Mouse (Mus musculus) kidney, postnatal 0 days (tissue): ENCODE results near the gene Hcn3. TPM values are rescaled to one million over a fixed set of nuclear protein-coding genes. Genes with fewer than 3 reads are reported as not detected.

Source experiments
- ATAC-seq: fragments of 200-750 bp; cut with Nextera tagmentation; replicated peaks from 2 replicates; pipeline ENCODE4 v1.8.0; 2017; ENCODE audit warnings: low read depth, moderate number of reproducible peaks, moderate TSS enrichment, moderate library complexity; ENCODE audit not compliant: low FRiP score
- DNase-seq: peaks from one replicate; pipeline ENCODE4 v3.0.0-alpha.2; 2016; ENCODE audit warnings: low spot score
- H3K27ac ChIP-seq: fragments of 300-500 bp; sonication (generic); 2 replicates; pipeline ENCODE4 v1.5.1; 2014; ENCODE audit warnings: mild to moderate bottlenecking
- H3K27me3 ChIP-seq: fragments of 300-500 bp; sonication (generic); 2 replicates; pipeline ENCODE4 v1.6.1; 2014; ENCODE audit warnings: low read length, mixed read lengths; ENCODE audit not compliant: insufficient read depth
- H3K36me3 ChIP-seq: fragments of 300-500 bp; sonication (generic); 2 replicates; pipeline ENCODE4 v1.6.1; 2014; ENCODE audit warnings: low read length, mixed read lengths; ENCODE audit not compliant: insufficient read depth
- H3K4me1 ChIP-seq: fragments of 300-500 bp; sonication (generic); replicated peaks from 2 replicates; pipeline ENCODE4 v1.6.1; 2014; ENCODE audit warnings: antibody characterized with exemption, low read length, mixed read lengths; ENCODE audit not compliant: insufficient read depth
- H3K4me2 ChIP-seq: fragments of 300-500 bp; sonication (generic); 2 replicates; pipeline ENCODE4 v1.6.1; 2014; ENCODE audit warnings: mild to moderate bottlenecking, low read length, moderate library complexity, mixed read lengths
- H3K4me3 ChIP-seq: fragments of 300-500 bp; sonication (generic); replicated peaks from 2 replicates; pipeline ENCODE4 v1.5.1; 2014; ENCODE audit warnings: low read depth, low read length
- H3K9ac ChIP-seq: fragments of 300-500 bp; sonication (generic); 2 replicates; pipeline ENCODE4 v1.6.1; 2014; ENCODE audit warnings: low read depth, low read length
- H3K9me3 ChIP-seq: fragments of 300-500 bp; sonication (generic); replicated peaks from 2 replicates; pipeline ENCODE4 v1.6.1; 2016; ENCODE audit warnings: low read length, inconsistent platforms, mixed read lengths
- CTCF ChIP-seq: IDR thresholded peaks from 2 replicates; pipeline ENCODE4 v1.5.1; 2016; ENCODE audit warnings: antibody characterized with exemption, low read depth, mild to moderate bottlenecking, moderate library complexity
- WGBS: fragments of 180-500 bp; shearing (Covaris S2); extraction: QIAGEN DNeasy Blood & Tissue Kit; methylation state at CpG from one replicate; pipeline ENCODE4 v1.1.7; 2014; 5-methylcytosine and 5-hydroxymethylcytosine counted together
- polyA plus RNA-seq: library from polyadenylated mRNA; unstranded; fragments of >200 nt; fragmentation: Nextera tagmentation; extraction: Ambion mirVana; gene quantifications from 2 replicates; pipeline ENCODE4 v1.2.1, GENCODE M21; 2015

The Hcn3 gene
- polyA plus RNA-seq, 1 experiment from 2014 or later: 0.91 TPM

DNA sequence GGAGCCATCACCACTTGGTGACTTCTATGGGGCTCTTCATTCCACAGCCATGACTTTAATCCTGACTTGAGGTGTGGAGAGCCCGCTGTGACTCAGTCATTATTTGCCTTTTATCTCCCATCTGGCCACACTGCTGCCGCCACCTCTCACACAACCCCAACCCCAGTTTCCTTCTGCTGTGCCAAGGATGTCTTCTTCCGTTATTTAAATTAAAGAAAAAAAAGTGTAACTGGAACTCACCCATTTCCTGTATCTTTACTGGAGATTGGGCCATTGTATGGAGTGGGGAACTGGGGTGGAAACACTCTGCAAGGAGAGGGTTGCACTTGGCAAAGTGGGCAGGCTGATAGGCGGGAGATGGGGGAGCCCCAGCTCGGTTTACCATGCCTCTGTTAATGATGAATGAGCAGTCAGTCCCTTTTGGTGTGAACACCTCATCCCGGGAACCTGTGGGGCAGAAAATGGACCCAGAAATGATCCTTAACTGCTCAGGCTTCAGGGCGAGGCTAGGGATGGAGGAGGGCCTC lies 22.6 kb upstream of the Hcn3 start:
- DNase-seq (no peak), ATAC-seq (no peak)
- H3K27me3 ChIP-seq: no peaks in the 10 kb centered on the region
- H3K27ac ChIP-seq: no peak overlapping the region
- TF ChIP-seq CTCF: no peak
- no peaks in the 10 kb centered on the region for H3K9me3 ChIP-seq
- H3K4me2 ChIP-seq: peak overlapping the region; percentile 99
- peaks cover 25% of the 10 kb centered on the region; the same call in 1 of the 2 replicates for H3K36me3 ChIP-seq
- H3K4me3 ChIP-seq: peak overlapping the region; percentile 61
- peaks cover 21% of the 10 kb centered on the region; the same call in 1 of the 2 replicates for H3K4me1 ChIP-seq
- 40% methylated on average over 7 of the region's 7 CpGs for WGBS
- H3K9ac ChIP-seq: no peak overlapping the region; the same call in 1 of the 2 replicates

DNA sequence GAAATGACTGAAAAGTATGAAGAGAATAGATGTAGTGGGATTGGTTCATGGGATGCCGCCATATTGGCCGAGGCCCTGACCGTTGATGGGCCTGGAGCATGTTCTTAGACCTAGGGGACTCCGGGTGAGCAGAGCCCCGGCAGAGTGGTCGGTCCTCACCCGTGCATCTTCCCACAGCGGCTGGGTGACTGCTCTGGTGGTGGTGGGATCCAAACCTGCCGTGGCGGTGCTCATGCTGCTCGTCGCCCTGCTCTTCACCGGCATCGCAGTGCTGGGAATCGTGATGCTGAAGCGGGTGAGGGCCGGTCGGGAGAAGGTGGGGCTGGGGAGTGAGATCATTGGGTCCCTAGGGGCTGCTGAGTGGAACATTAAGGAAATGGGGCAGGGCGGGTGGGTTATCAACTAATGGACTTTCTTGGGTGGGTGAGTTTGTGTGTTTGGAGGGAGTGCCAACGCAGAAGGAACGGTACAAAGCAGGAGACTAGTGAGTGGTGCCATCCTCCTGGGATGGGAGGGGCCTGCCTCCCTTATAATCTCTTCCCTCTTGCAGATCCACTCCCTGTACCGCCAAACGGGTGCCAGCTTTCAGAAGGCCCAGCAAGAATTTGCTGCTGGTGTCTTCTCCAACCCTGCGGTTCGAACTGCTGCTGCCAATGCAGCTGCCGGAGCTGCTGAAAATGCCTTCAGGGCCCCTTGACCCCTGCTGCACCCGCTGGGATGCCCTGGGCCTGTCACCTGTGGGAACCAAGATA lies 21.9 kb upstream of the Hcn3 start:
- H3K27me3 ChIP-seq: no peaks in the 10 kb centered on the region
- no peaks in the 10 kb centered on the region for H3K9me3 ChIP-seq
- ATAC-seq: no peak
- H3K4me1 ChIP-seq: 0 out of 2 replicates have a peak, but pooled peaks cover 14% of the 10 kb centered on the region
- H3K9ac ChIP-seq: no peak overlapping the region
- H3K27ac ChIP-seq: no peak overlapping the region
- H3K4me2 ChIP-seq: no peak overlapping the region
- H3K4me3 ChIP-seq: no peak overlapping the region
- no peak for TF ChIP-seq CTCF
- no peak for DNase-seq
- H3K36me3 ChIP-seq: peaks cover 25% of the 10 kb centered on the region; the same call in 1 of the 2 replicates
- 94% methylated on average over 27 of the region's 27 CpGs for WGBS

DNA sequence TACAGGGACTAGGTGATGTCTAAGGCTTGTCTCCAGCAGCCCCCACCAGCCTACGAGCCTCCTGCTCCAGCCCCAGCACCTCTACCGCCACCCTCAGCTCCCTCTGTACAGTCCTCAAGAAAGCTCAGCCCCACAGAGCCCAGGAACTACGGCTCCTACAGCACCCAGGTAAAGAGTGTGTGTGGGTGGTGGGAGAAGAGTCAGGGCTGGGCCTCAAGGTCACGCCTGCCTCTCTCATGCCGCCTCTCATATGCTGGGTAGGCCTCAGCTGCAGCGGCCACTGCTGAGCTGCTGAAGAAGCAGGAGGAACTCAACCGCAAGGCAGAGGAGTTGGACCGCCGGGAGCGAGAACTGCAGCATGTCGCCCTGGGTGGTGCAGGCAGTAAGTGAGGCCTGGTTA lies 19.1 kb upstream of the Hcn3 start:
- H3K27ac ChIP-seq: no peak overlapping the region
- WGBS: 86% methylated on average over 11 of the region's 11 CpGs
- no peak for ATAC-seq
- H3K9me3 ChIP-seq: no peaks in the 10 kb centered on the region
- H3K9ac ChIP-seq: no peak overlapping the region
- 0 out of 2 replicates have a peak, but pooled peaks cover 11% of the 10 kb centered on the region for H3K4me1 ChIP-seq
- no peaks in the 10 kb centered on the region for H3K27me3 ChIP-seq
- peaks cover 43% of the 10 kb centered on the region for H3K36me3 ChIP-seq
- no peak for TF ChIP-seq CTCF
- H3K4me2 ChIP-seq: no peak overlapping the region
- no peak overlapping the region for H3K4me3 ChIP-seq
- no peak for DNase-seq

DNA sequence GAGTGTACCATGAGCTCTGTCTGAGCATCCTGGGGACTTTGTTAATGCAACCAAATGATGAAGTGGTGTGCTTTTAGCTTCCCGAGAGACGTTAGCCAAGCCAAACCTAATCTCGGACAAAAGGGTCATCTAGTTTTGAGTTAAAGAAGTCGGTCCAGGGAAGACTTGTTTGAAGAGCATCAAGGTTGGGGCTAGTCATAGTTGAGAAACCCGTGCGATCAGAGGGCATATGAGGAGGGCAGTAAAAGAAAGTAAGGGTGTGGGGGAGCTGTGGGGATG lies 18.1 kb upstream of the Hcn3 start:
- Histone ChIP-seq H3K4me3 (peak overlapping the region; percentile 68), H3K36me3 (peaks cover 53% of the 10 kb centered on the region), H3K4me1 (0 out of 2 replicates have a peak, but pooled peaks cover 3% of the 10 kb centered on the region), H3K9ac (peak overlapping the region; percentile 76), H3K27me3 (no peaks in the 10 kb centered on the region), H3K9me3 (no peaks in the 10 kb centered on the region), H3K27ac (peak overlapping the region; percentile 82), H3K4me2 (peak overlapping the region; percentile 79)
- no peak for DNase-seq
- TF ChIP-seq CTCF: no peak
- 3% methylated on average over 6 of the region's 6 CpGs for WGBS
- no peak for ATAC-seq

DNA sequence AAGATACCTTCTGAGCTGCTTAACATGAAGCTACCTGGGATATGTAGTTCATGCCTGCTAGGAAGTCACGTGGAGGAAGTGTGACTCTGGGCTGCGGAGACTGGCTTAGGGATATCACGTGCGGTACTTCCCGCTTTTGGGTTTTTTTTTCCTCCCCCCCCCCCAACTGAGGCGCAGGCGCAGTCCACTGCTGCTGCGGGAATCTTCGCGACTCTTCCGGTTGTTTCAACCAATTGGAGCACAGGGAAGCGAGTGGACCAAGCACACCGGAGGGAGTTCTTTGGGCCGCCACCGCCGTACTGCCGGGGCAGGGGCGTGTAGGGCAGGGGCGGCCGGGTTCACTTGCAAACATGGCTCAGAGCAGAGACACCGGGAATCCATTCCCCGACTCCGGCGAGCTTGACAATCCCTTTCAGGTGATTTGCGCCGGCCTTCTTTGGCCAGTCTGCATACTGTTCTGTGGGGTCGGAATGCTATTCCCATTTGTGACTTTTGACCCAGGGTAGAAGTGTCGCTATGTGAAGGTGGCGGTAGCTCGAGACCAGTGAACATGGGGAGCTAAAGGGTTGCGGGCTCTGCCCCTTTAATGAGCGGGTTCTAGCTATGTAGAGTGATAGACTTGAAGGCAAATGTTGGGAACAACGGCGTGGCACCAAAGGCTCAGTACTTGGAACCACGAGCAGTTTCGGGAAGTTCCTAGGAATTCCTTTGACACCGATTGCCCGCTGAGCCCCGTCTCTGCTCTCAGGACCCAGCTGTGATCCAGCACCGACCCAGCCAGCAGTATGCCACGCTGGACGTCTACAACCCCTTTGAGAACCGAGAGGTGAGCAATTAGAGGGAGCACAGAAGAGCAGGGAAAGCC lies 17.5 kb upstream of the Hcn3 start, which contains the start of gene Scamp3:
TSS of gene Scamp3 (plus strand) at position 232 of the 865 bp plus-strand sequence.
- Histone ChIP-seq H3K9ac (peak within 1 kb of the TSS; percentile 76), H3K27ac (peak within 1 kb of the TSS; percentile 82), H3K27me3 (no peaks in the 10 kb centered on the region), H3K9me3 (no peaks in the 10 kb centered on the region), H3K36me3 (peaks cover 58% of the 10 kb centered on the region), H3K4me1 (0 out of 2 replicates have a peak, but pooled peaks cover 3% of the 10 kb centered on the region), H3K4me3 (peak within 1 kb of the TSS; percentile 68), H3K4me2 (peak within 1 kb of the TSS; percentile 79)
- WGBS: under 1% methylated on average over 43 of the region's 43 CpGs
- ATAC-seq (peak; percentile 94), DNase-seq (peak; percentile 97)
- TF ChIP-seq CTCF: no peak

DNA sequence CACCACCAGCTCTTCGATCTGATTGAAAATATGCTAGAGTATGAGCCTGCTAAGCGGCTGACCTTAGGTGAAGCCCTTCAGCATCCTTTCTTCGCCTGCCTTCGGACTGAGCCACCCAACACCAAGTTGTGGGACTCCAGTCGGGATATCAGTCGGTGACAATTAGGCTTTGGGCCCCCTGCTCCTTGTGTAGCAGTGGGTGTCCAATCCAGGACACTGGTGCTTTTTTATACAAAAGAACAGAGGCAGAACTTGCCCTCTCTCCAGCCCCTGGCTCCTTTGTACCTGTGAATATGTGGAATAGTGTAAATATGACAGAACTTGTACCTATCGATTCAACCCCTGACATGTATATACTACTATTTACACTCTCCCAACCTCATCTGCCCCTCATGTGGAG lies 16.4 kb upstream of the Hcn3 start:
- no peak overlapping the region for H3K4me3 ChIP-seq
- ATAC-seq (no peak), DNase-seq (no peak)
- no peak overlapping the region for H3K27ac ChIP-seq
- 0 out of 2 replicates have a peak, but pooled peaks cover 3% of the 10 kb centered on the region for H3K4me1 ChIP-seq
- H3K27me3 ChIP-seq: no peaks in the 10 kb centered on the region
- H3K9me3 ChIP-seq: no peaks in the 10 kb centered on the region
- WGBS: 80% methylated on average over 7 of the region's 7 CpGs
- H3K4me2 ChIP-seq: no peak overlapping the region
- H3K36me3 ChIP-seq: peaks cover 58% of the 10 kb centered on the region
- TF ChIP-seq CTCF: no peak
- no peak overlapping the region for H3K9ac ChIP-seq
